Mouse (Mus musculus) intestine, postnatal 0 days (tissue): ENCODE results near the gene Sox11. TPM values are rescaled to one million over a fixed set of nuclear protein-coding genes. Genes with fewer than 3 reads are reported as not detected.

ENCODE experiments used
- ATAC-seq: fragments of 200-750 bp; cut with Nextera tagmentation; 2 replicates; pipeline ENCODE4 v1.8.0; 2017; ENCODE audit warnings: mild to moderate bottlenecking, moderate TSS enrichment, moderate library complexity
- H3K27ac ChIP-seq: fragments of 300-500 bp; sonication (generic); 2 replicates; pipeline ENCODE4 v1.5.1; 2014; ENCODE audit warnings: mild to moderate bottlenecking, low read depth, low read length, moderate library complexity
- H3K27me3 ChIP-seq: fragments of 300-500 bp; sonication (generic); replicated peaks from 2 replicates; pipeline ENCODE4 v1.6.1; 2014; ENCODE audit warnings: low read length, mixed read lengths; ENCODE audit not compliant: control insufficient read depth, insufficient read depth
- H3K36me3 ChIP-seq: fragments of 300-500 bp; sonication (generic); 2 replicates; pipeline ENCODE4 v1.6.1; 2014; ENCODE audit warnings: mild to moderate bottlenecking, moderate library complexity; ENCODE audit not compliant: control insufficient read depth, insufficient read depth
- H3K4me1 ChIP-seq: fragments of 300-500 bp; sonication (generic); replicated peaks from 2 replicates; pipeline ENCODE4 v1.6.1; 2014; ENCODE audit warnings: antibody characterized with exemption, low read length, mixed read lengths; ENCODE audit not compliant: control insufficient read depth, insufficient read depth
- H3K4me2 ChIP-seq: fragments of 300-500 bp; sonication (generic); replicated peaks from 2 replicates; pipeline ENCODE4 v1.6.1; 2014; ENCODE audit warnings: low read depth, mild to moderate bottlenecking, moderate library complexity
- H3K4me3 ChIP-seq: fragments of 300-500 bp; sonication (generic); 2 replicates; pipeline ENCODE4 v1.5.1; 2014; ENCODE audit warnings: low read depth, low read length
- H3K9ac ChIP-seq: fragments of 300-500 bp; sonication (generic); 2 replicates; pipeline ENCODE4 v1.6.1; 2014; ENCODE audit warnings: mild to moderate bottlenecking, low read depth, low read length
- H3K9me3 ChIP-seq: fragments of 300-500 bp; sonication (generic); 2 replicates; pipeline ENCODE4 v1.6.1; 2016; ENCODE audit warnings: mixed run types; ENCODE audit not compliant: control insufficient read depth
- CTCF ChIP-seq: sonication (generic); IDR thresholded peaks from 2 replicates; pipeline ENCODE4 v1.5.1; 2016; ENCODE audit warnings: low read depth, mild to moderate bottlenecking, control low read depth, antibody characterized with exemption, moderate library complexity
- WGBS: fragments of 180-500 bp; shearing (Covaris S2); extraction: QIAGEN DNeasy Blood & Tissue Kit; methylation state at CpG from one replicate; pipeline ENCODE4 v1.1.7; 2014; 5-methylcytosine and 5-hydroxymethylcytosine counted together
- polyA plus RNA-seq: library from polyadenylated mRNA; unstranded; fragments of >200 nt; fragmentation: Nextera tagmentation; extraction: Ambion mirVana; gene quantifications from 2 replicates; pipeline ENCODE4 v1.2.1, GENCODE M21; 2015

Gene Sox11
- polyA plus RNA-seq, 1 experiment from 2014 or later = 4.7 TPM

- ATAC-seq = peak; percentile 71
- TF ChIP-seq CTCF = peak; percentile 77
- peak overlapping the region; percentile 91 for H3K4me2 ChIP-seq
- no peaks in the 10 kb centered on the region for H3K36me3 ChIP-seq
- WGBS = under 1% methylated on average over 75 of the region's 83 CpGs
- no peaks in the 10 kb centered on the region for H3K9me3 ChIP-seq
- H3K27ac ChIP-seq = peak overlapping the region; percentile 46
- H3K4me1 ChIP-seq = no peaks in the 10 kb centered on the region
- peak overlapping the region; percentile 68 for H3K4me3 ChIP-seq
- peaks cover 12% of the 10 kb centered on the region; the same call in 1 of the 2 replicates for H3K27me3 ChIP-seq
- peak overlapping the region; percentile 45; the same call in 1 of the 2 replicates for H3K9ac ChIP-seq
Measured at GRCm38 (mm10) chr12:27342691-27343605, 574 bp upstream of the Sox11 start.

- H3K4me1 ChIP-seq = no peaks in the 10 kb centered on the region
- no peak for TF ChIP-seq CTCF
- H3K36me3 ChIP-seq = no peaks in the 10 kb centered on the region
- no peaks in the 10 kb centered on the region for H3K9me3 ChIP-seq
- ATAC-seq = no peak
- H3K27ac ChIP-seq = 0 out of 2 replicates have a peak overlapping the region, but pooled peaks have one; percentile 21
- H3K27me3 ChIP-seq = peaks cover 12% of the 10 kb centered on the region; the same call in 1 of the 2 replicates
- H3K4me3 ChIP-seq = peak overlapping the region; percentile 68
- WGBS = under 1% methylated on average over 79 of the region's 80 CpGs
- H3K9ac ChIP-seq = peak overlapping the region; percentile 45
- peak overlapping the region; percentile 91 for H3K4me2 ChIP-seq
Measured at GRCm38 (mm10) chr12:27341130-27341870, 1.1 kb downstream of the Sox11 start.

DNA sequence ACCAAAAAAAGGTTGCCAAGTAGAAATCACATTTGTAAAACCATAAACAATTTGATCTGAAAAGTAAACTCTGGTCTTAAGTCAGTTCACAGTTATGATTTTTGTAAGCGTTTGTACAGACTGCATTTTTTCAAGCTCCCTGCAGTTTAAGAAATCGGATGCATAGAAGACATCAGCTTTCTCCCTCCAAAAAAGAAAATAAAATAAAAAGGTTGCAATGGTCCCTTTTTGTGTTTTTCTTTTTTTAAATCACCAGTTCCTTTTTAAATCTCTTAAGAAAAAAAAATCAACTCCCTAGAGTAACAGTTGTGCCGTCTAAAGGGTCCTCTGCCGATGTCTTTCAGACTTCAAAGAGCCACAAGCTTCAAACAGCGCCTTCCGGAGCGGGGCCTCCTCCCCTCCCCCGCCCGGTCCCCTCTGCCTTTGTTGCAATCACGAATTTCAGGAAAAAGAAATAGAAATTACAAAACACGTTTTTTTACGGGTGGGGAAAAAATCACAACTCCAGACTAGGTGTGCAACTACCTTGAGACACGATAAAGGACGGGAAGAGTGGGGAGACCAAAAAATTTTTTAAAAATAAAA is 1.8 kb downstream of the Sox11 start:
- Histone ChIP-seq H3K4me3 (peak overlapping the region; percentile 68), H3K27ac (no peak overlapping the region), H3K27me3 (peaks cover 12% of the 10 kb centered on the region; the same call in 1 of the 2 replicates)

DNA sequence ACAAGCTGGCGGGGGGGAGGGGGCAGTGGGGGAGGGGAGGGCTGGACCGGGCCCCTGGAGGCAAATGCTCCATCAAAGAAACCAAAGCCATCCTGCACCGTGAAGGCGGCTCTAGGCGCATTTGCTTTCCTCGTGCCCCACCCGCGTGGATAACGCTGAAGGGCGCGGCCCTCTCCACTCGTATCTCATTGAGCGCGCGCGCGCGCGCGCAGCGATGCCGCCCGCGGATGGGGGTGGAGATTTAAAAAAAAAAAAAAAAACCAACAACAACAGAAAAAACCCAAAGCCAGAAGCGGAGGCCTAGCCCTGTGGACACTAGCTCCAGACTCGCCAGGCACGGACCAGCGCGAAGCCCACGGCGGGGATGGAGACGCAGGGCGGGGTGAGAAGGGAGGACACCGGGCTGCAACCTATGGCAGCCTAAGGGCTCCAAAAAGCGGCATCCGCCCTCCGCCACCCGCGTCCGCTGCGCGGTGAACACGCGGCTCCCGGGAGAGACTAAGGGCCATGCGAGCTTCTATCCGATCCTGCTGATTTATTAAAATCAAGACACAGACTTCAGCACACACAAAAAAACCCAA is 3.1 kb downstream of the Sox11 start:
- under 1% methylated on average over 47 of the region's 47 CpGs for WGBS
- ATAC-seq = no peak
- Histone ChIP-seq H3K4me1 (no peaks in the 10 kb centered on the region), H3K27ac (no peak overlapping the region), H3K27me3 (peaks cover 12% of the 10 kb centered on the region; the same call in 1 of the 2 replicates), H3K9me3 (no peaks in the 10 kb centered on the region), H3K9ac (peak overlapping the region; percentile 45), H3K4me2 (peak overlapping the region; percentile 95), H3K4me3 (peak overlapping the region; percentile 65), H3K36me3 (no peaks in the 10 kb centered on the region)
- TF ChIP-seq CTCF = no peak

More for the DNA sequence above, 1.8 kb downstream of the Sox11 start:
- ATAC-seq = no peak
- peak overlapping the region; percentile 91 for H3K4me2 ChIP-seq
- H3K4me1 ChIP-seq = no peaks in the 10 kb centered on the region
- no peak overlapping the region for H3K9ac ChIP-seq
- no peaks in the 10 kb centered on the region for H3K9me3 ChIP-seq
- 3% methylated on average over 14 of the region's 14 CpGs for WGBS
- no peaks in the 10 kb centered on the region for H3K36me3 ChIP-seq
- no peak for TF ChIP-seq CTCF

- Histone ChIP-seq H3K9me3 (no peaks in the 10 kb centered on the region), H3K9ac (peak overlapping the region; percentile 45), H3K4me1 (no peaks in the 10 kb centered on the region), H3K27me3 (peaks cover 11% of the 10 kb centered on the region; the same call in 1 of the 2 replicates), H3K36me3 (no peaks in the 10 kb centered on the region), H3K4me3 (peak overlapping the region; percentile 65), H3K27ac (no peak overlapping the region), H3K4me2 (peak overlapping the region; percentile 95)
- WGBS = under 1% methylated on average over 40 of the region's 40 CpGs
- no peak for TF ChIP-seq CTCF
- ATAC-seq = no peak
Measured at GRCm38 (mm10) chr12:27338721-27339170, 3.6 kb downstream of the Sox11 start.
